Mouse (Mus musculus) macrophage (primary cell): ENCODE measurements around the gene Ccdc153. TPM values are rescaled to one million over a fixed set of nuclear protein-coding genes. Genes with fewer than 3 reads are reported as not detected.
A peak's percentile ranks its signal among the peaks of the same experiment; 100 is the strongest.

Experiments
- H3K27ac ChIP-seq: fragments of 350-480 bp; formaldehyde crosslinking; 2 replicates; pipeline ENCODE4 v1.9.0; 2021
- H3K36me3 ChIP-seq: fragments of 350-480 bp; formaldehyde crosslinking; 2 replicates; pipeline ENCODE4 v1.9.0; 2021; ENCODE audit errors: inconsistent target
- H3K4me3 ChIP-seq: fragments of 350-480 bp; formaldehyde crosslinking; 2 replicates; pipeline ENCODE4 v1.9.0; 2021; ENCODE audit errors: inconsistent target
- H3K79me2 ChIP-seq: fragments of 350-480 bp; formaldehyde crosslinking; 2 replicates; pipeline ENCODE4 v1.9.0; 2021; ENCODE audit errors: inconsistent target
- WGBS: methylation state at CpG from one replicate; pipeline ENCODE4 v1.1.7; 2026; ENCODE audit warnings: inconsistent platforms; ENCODE audit not compliant: missing documents; 5-methylcytosine and 5-hydroxymethylcytosine counted together
- polyA plus RNA-seq: library from polyadenylated mRNA; stranded (reverse); fragments of 250-400 nt; gene quantifications from 3 replicates; pipeline ENCODE4 v1.2.4, GENCODE M21; 2018; ENCODE audit warnings: inconsistent platforms
- total RNA-seq, 78 experiments: library from RNA; depleted of rRNA; stranded (reverse); fragments of 250-400 nt; gene quantifications; 1 replicate in 9 of 78; 2 replicates in 24 of 78; 3 replicates in 43 of 78; 4 replicates in 2 of 78; pipeline ENCODE4 v1.2.4; 2018; ENCODE audit warnings: inconsistent platforms in 56 of 78

The Ccdc153 gene
- not detected for total RNA-seq (2018; cell fraction: chromatin; rRNA removed)
- total RNA-seq (2018; cell fraction: cytosol; rRNA removed) = not detected
- not detected for total RNA-seq (2018; cell fraction: nucleus; rRNA removed)
- not detected in 3 replicates for polyA plus RNA-seq

DNA sequence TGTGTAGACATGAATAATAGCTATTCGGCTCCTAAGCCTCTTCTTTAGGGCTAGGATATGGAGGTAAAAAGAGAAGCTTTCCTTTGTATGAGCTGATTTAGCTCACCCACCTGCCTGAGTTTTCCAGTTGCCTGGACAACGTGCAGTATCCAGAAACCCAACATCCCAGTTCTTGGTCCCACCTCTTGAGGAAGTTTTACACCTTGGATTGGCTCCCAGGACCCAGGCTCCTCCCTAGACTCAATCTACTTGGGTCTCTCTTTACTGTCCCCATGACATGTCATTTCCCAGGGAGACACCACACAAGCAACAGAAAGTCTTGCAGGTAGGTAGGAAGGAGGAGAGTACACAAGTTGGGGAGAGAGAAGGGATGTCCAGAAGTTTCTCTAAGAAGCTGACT lies at the start of gene Ccdc153:
Gene Ccdc153, plus strand, starts transcription at position 278 of the 400 bp plus-strand sequence.
- Histone ChIP-seq H3K36me3 (no peaks in the 10 kb centered on the region), H3K79me2 (no peaks in the 10 kb centered on the region), H3K27ac (no peak within 1 kb of the TSS), H3K4me3 (no peak within 1 kb of the TSS)
- WGBS = 60% methylated on average over 2 of the region's 2 CpGs

DNA sequence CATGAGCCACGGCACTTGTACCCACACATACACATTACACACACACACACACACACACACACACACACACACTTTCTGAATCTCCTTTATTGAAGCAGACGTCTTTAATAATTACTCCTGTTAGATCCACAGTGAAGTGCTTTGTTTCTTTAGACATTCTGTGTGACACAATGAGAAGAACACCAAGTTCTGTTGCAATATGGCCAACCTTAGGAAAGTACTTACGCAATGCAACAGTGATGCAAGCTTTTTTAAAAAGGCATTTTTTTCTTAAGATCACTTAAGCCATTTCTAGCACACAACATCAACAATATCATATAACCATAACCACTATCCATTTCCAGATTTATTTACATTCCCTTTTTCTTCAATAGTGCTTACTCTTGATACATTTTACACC lies 49.3 kb upstream of the Ccdc153 start:
- peaks cover 100% of the 10 kb centered on the region for H3K79me2 ChIP-seq
- no peaks in the 10 kb centered on the region for H3K36me3 ChIP-seq
- no peak overlapping the region for H3K27ac ChIP-seq
- no peak overlapping the region for H3K4me3 ChIP-seq
- 25% methylated on average over 3 of the region's 3 CpGs for WGBS

DNA sequence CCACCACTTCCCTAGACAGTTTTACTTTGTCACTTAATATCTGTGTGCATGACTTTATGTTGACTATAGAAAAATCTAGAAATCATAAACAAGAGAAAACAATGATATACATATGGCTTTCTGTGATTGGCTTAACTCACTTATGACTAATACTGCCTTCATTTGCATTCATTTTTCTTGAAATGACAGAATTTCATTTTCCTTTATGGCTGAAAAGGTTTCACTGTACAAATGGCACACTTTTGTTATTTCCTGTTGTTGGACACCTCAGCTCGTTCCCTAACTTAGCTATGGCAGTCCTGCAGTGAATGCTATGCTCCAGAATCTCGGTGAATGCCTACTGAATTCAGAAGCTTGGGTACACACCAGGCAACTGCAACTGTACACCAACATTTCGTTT lies 48.2 kb upstream of the Ccdc153 start:
- Histone ChIP-seq H3K27ac (no peak overlapping the region), H3K4me3 (no peak overlapping the region), H3K36me3 (no peaks in the 10 kb centered on the region), H3K79me2 (peaks cover 100% of the 10 kb centered on the region)
- WGBS = 81% methylated on average over 3 of the region's 3 CpGs

DNA sequence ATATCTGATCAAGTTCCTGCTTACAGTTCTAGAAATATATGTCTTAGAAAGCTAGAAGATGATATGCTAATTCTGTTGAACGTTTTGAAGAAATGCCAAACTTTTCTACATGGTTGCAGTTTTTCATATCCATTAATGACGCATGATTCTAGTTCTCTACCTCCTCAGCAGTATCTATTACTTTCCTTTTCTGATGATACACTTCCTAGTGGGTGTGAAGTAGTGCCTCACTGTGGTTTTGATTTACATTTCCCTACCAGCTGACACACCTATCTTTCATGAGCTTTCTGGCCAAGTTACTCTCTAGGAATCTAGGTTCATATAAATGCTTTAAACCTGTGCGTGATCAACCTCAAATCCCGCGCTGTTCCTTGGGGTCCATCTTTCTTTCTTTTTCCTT lies 47.7 kb upstream of the Ccdc153 start:
- Histone ChIP-seq H3K79me2 (peaks cover 100% of the 10 kb centered on the region), H3K4me3 (no peak overlapping the region), H3K27ac (no peak overlapping the region), H3K36me3 (peaks cover under 1% of the 10 kb centered on the region; the same call in 1 of the 2 replicates)
- WGBS = 82% methylated on average over 5 of the region's 5 CpGs

DNA sequence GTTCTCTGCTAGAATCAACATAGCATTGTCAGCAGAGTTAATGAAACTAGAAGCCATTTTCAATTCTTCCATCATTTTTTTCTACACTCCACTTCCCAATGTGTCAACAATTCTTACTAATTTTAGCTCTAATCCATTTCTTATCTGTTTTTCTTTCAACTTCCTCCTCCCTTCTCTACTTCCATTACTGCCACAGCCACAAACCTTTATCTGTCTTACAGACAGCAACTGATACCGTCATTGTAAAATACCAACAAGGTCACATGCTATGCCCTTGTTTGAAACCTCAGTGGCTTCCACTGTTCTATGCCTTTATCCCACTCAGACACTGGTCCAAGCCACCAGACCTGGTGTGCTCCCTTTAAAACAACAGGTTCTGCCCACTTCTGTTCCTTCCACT lies 46.5 kb upstream of the Ccdc153 start:
- peaks cover 100% of the 10 kb centered on the region for H3K79me2 ChIP-seq
- peaks cover 12% of the 10 kb centered on the region; the same call in 1 of the 2 replicates for H3K36me3 ChIP-seq
- 18% methylated on average over 1 of the region's 1 CpGs for WGBS
- H3K4me3 ChIP-seq = no peak overlapping the region
- H3K27ac ChIP-seq = 0 out of 2 replicates have a peak overlapping the region, but pooled peaks have one; percentile 0

DNA sequence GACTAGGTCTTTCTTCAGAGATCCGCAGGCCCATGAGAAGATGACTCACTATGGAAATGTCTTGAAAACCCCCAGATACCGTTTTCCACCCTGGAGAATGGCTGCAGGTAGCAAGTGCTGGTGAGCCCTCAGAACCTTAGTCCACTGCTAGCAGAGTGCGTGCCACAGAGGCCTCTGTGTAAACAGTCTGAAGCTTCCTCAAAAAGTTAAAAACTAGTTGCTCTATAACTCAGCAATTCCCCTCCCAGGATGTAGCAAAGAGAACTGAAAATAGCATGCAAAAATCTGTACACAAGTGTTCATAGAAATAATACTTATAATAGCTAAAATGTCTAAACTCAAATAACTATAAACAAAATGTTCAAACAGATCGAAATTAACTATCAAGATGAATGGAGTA lies 44.1 kb upstream of the Ccdc153 start:
- Histone ChIP-seq H3K79me2 (peaks cover 100% of the 10 kb centered on the region), H3K36me3 (peaks cover 22% of the 10 kb centered on the region; the same call in 1 of the 2 replicates), H3K4me3 (no peak overlapping the region), H3K27ac (peak overlapping the region; percentile 55)
- WGBS = 46% methylated on average over 4 of the region's 4 CpGs

DNA sequence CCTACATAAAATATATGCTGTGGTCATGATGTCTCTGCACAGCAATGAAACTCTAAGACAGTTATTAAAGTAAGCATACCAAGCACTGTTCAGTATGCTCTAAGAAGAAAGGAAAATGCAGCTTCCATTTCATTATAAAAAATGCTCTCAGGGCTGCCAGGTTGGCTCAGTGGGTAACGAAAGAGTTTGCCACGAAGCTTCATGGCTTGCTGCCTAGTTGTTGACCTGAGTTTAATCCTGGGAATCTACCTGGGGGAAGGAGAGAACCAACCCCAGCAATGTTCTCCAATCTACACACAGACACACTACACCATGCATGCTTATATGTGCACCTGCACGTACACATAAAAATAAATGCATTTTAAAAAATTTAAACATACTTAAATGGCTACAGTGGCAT lies 41.3 kb upstream of the Ccdc153 start:
- Histone ChIP-seq H3K36me3 (peaks cover 22% of the 10 kb centered on the region; the same call in 1 of the 2 replicates), H3K27ac (no peak overlapping the region), H3K79me2 (peaks cover 100% of the 10 kb centered on the region), H3K4me3 (no peak overlapping the region)
- WGBS = 84% methylated on average over 3 of the region's 3 CpGs

DNA sequence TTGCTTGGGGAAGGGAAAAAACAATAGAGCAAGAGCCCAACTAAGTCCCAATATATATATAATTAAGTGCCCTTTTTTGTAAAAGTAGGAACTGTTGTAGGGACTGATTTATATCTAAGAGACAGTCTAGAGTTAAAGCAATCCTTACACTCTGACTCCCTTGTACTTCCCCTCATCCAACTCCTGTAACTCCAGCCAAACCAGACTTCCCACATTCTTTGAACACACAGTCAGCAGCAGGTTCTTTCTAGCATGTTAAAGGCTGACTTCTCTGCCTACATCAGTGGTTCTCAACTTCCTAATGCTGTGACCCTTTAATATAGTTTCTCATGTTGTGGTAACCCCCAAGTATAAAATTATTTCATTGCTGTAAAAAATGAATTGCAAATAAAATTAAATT lies 40.9 kb upstream of the Ccdc153 start:
- Histone ChIP-seq H3K27ac (no peak overlapping the region), H3K79me2 (peaks cover 100% of the 10 kb centered on the region), H3K4me3 (no peak overlapping the region), H3K36me3 (peaks cover 22% of the 10 kb centered on the region; the same call in 1 of the 2 replicates)

DNA sequence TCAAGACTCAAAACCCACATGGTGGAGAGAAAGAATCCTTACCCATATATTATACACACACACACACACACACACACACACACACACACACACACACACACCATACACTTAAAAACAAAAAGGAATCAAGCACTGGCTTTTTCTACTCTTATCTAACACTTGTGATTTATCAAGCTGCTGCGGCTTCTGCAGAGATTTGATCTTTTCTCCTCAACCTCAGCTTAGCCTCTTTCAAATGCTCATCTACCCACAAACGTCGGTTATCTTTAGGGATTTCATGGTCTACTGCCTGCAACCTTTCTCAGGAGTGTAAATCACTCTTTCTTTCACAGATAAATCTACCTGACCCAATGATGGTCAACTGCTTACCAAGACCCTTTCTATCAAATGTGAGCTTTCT lies 40.0 kb upstream of the Ccdc153 start:
- WGBS = 98% methylated on average over 3 of the region's 3 CpGs
- peaks cover 100% of the 10 kb centered on the region for H3K79me2 ChIP-seq
- peaks cover 24% of the 10 kb centered on the region; the same call in 1 of the 2 replicates for H3K36me3 ChIP-seq
- no peak overlapping the region for H3K4me3 ChIP-seq
- H3K27ac ChIP-seq = no peak overlapping the region

DNA sequence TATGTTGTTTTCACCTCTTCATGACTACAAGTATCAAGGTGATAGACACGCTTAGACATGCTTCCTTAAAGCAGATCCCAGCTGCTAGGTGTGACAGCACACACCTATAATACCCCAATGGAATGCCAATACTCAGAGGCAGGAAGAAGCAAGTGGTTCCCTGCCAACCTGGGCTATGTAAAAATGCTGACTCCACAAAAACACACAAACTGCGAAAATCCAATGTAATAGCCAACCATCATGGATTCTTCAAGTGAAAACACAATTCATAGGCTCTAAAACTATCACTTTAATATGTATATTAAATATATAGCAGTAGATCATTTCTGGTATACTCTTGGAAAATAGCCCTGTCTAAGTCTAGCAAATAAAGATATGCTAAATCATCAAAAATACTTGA lies 32.6 kb upstream of the Ccdc153 start:
- WGBS = 88% methylated on average over 2 of the region's 2 CpGs
- Histone ChIP-seq H3K79me2 (peaks cover 100% of the 10 kb centered on the region), H3K27ac (no peak overlapping the region), H3K36me3 (peaks cover 4% of the 10 kb centered on the region; the same call in 1 of the 2 replicates), H3K4me3 (no peak overlapping the region)

DNA sequence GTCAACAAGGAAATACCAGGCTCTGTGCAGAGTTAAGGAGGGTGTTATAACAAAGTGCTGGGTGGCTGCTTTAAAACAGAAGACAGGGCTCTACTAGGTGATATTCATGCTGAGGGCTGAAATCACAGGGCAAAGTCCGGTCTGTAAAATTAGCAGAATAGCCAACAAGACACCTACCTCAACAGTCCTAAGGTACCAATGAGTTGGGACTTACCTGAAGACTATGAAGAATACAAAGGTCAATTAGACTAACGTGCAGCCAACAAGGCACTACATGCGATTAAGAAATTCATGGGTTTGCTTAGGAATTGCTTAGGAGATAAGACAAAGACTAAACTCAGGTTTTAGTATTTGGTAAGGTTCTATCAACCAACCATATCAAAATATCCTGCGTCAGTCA lies 31.1 kb upstream of the Ccdc153 start:
- H3K4me3 ChIP-seq = no peak overlapping the region
- 91% methylated on average over 4 of the region's 4 CpGs for WGBS
- no peak overlapping the region for H3K27ac ChIP-seq
- H3K79me2 ChIP-seq = peaks cover 96% of the 10 kb centered on the region
- peaks cover 4% of the 10 kb centered on the region; the same call in 1 of the 2 replicates for H3K36me3 ChIP-seq

DNA sequence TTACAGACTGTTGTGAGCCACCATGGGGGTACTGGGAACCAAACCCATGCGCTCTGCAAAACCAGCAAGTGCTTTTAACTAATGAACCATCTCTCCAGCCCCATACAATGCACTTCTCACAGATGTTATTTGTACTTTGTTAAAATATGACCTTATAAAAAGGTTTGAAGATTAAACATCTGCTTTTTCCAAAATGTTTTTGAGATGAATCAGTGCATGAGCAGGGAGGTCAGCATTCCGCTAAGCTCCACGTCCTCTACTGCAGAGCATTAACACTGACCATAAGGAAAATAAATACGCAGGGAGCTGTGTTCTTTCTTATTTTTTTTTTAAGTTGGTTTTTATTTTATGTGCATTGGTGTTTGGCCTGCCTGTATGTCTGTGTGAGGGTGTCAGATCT lies 28.1 kb upstream of the Ccdc153 start:
- Histone ChIP-seq H3K27ac (no peak overlapping the region), H3K4me3 (no peak overlapping the region), H3K79me2 (peaks cover 66% of the 10 kb centered on the region), H3K36me3 (no peaks in the 10 kb centered on the region; the same call in 1 of the 2 replicates)
- 91% methylated on average over 4 of the region's 4 CpGs for WGBS

DNA sequence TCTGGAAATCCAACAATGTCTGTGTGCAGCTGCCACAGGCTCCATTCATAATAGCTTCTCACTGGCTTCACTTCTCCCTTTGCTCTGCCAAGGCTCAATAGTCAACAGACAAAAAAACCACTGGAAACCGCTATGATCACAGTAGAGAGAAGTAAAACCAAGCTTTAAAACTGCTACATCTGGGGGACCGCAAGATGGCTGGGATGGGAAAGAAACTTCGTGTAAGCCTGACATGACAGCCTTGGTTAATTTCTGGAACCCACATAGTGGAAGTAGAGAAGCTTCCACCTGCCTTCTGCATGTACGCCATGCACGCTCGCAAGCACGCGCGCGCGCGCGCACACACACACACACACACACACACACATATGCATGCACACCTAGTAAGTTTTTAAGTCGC lies 26.9 kb upstream of the Ccdc153 start:
- 0% methylated on average over 5 of the region's 14 CpGs for WGBS
- Histone ChIP-seq H3K27ac (peak overlapping the region; percentile 34), H3K4me3 (peak overlapping the region; percentile 8; the same call in 1 of the 2 replicates), H3K79me2 (peaks cover 55% of the 10 kb centered on the region), H3K36me3 (no peaks in the 10 kb centered on the region; the same call in 1 of the 2 replicates)

DNA sequence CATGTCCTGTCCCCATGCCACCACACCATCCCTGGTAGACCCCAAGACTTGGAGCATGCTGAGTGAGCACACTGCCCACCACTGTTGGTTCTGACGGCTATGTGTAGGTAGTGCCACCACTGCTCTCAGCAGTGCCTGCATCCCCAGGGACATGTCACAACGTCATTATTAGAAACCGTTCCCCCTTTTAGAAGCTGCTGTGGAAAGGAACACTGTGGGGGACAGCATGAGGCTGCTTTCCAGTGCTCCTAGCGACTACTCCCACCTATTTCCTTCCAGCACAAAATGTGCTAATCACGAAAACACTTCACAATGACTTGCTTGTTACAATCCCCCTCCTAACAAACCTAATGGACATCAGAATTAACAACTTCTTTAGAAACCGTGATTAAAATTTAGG lies 14.5 kb upstream of the Ccdc153 start:
- peaks cover 100% of the 10 kb centered on the region for H3K79me2 ChIP-seq
- H3K36me3 ChIP-seq = no peaks in the 10 kb centered on the region
- 34% methylated on average over 6 of the region's 6 CpGs for WGBS
- no peak overlapping the region for H3K4me3 ChIP-seq
- H3K27ac ChIP-seq = no peak overlapping the region

DNA sequence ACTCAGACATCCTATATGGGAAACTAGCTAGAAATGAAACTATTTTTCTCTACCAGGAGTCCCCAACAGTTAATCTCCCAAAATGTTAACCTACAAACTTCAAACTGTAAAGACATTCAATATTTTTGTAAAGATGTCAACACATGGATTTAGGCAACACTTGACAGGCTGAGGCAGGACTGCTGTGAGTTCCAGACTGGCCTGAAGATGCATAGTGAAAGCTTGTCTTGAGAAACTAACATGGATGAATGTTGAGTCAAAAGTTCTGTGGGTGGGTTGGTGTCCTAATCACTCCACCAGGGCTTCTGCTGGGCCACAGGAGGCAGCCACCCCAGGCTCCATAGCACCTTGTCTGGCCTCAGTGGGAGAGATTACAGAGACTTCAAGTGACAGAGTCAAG lies 8.9 kb upstream of the Ccdc153 start:
- Histone ChIP-seq H3K4me3 (peak overlapping the region; percentile 83), H3K36me3 (no peaks in the 10 kb centered on the region), H3K27ac (peak overlapping the region; percentile 92), H3K79me2 (peaks cover 68% of the 10 kb centered on the region)
